Mouse (Mus musculus) hindbrain, postnatal 0 days (tissue): ENCODE measurements around the gene Siglece. TPM values are rescaled to one million over a fixed set of nuclear protein-coding genes. Genes with fewer than 3 reads are reported as not detected.

Experiments used
- ATAC-seq: fragments of 200-750 bp; cut with Nextera tagmentation; 2 replicates; pipeline ENCODE4 v1.8.0; 2017; ENCODE audit warnings: mild to moderate bottlenecking, moderate TSS enrichment, moderate library complexity
- DNase-seq: peaks from one replicate; pipeline ENCODE4 v3.0.0-alpha.2; 2015; ENCODE audit warnings: low spot score
- H3K27ac ChIP-seq: fragments of 300-500 bp; sonication (generic); 2 replicates; pipeline ENCODE4 v1.5.1; 2014; ENCODE audit warnings: mild to moderate bottlenecking
- H3K27me3 ChIP-seq: fragments of 300-500 bp; sonication (generic); 2 replicates; pipeline ENCODE4 v1.6.1; 2014; ENCODE audit warnings: low read length, mixed read lengths; ENCODE audit not compliant: insufficient read depth
- H3K36me3 ChIP-seq: fragments of 300-500 bp; sonication (generic); 2 replicates; pipeline ENCODE4 v1.6.1; 2014; ENCODE audit warnings: low read length, mixed read lengths; ENCODE audit not compliant: insufficient read depth
- H3K4me1 ChIP-seq: fragments of 300-500 bp; sonication (generic); 2 replicates; pipeline ENCODE4 v1.6.1; 2014; ENCODE audit warnings: antibody characterized with exemption, low read length, mixed read lengths; ENCODE audit not compliant: insufficient read depth
- H3K4me2 ChIP-seq: fragments of 300-500 bp; sonication (generic); 2 replicates; pipeline ENCODE4 v1.6.1; 2014; ENCODE audit warnings: low read depth, mild to moderate bottlenecking, low read length, moderate library complexity, mixed read lengths
- H3K4me3 ChIP-seq: fragments of 300-500 bp; sonication (generic); 2 replicates; pipeline ENCODE4 v1.5.1; 2014; ENCODE audit warnings: low read length
- H3K9ac ChIP-seq: fragments of 300-500 bp; sonication (generic); replicated peaks from 2 replicates; pipeline ENCODE4 v1.6.1; 2014; ENCODE audit warnings: mild to moderate bottlenecking, low read length, moderate library complexity, mixed read lengths
- H3K9me3 ChIP-seq: fragments of 300-500 bp; sonication (generic); 2 replicates; pipeline ENCODE4 v1.6.1; 2016; ENCODE audit warnings: low read length, mixed read lengths
- CTCF ChIP-seq: IDR thresholded peaks from 2 replicates; pipeline ENCODE4 v1.5.1; 2016; ENCODE audit warnings: antibody characterized with exemption, control low read depth, low read depth
- WGBS: fragments of 180-500 bp; shearing (Covaris S2); extraction: QIAGEN DNeasy Blood & Tissue Kit; methylation state at CpG from one replicate; pipeline ENCODE4 v1.1.7; 2014; 5-methylcytosine and 5-hydroxymethylcytosine counted together
- polyA plus RNA-seq: library from polyadenylated mRNA; unstranded; fragments of >200 nt; fragmentation: Nextera tagmentation; extraction: Ambion mirVana; gene quantifications from 2 replicates; pipeline ENCODE4 v1.2.1, GENCODE M21; 2015
- total RNA-seq: library from RNA; depleted of rRNA; stranded (reverse); fragments of >200 nt; gene quantifications from 2 replicates; pipeline ENCODE4 v1.2.3, GENCODE M21; 2014

Siglece gene
- total and polyA plus RNA-seq, 2 experiments from 2014 or later = 0.40 TPM; not detected in 1

GRCm38 (mm10) chr7:43656232-43656631 lies 3.7 kb downstream of the Siglece start:
- Histone ChIP-seq H3K9ac (no peak overlapping the region), H3K4me1 (no peaks in the 10 kb centered on the region), H3K9me3 (no peaks in the 10 kb centered on the region; the same call in 1 of the 2 replicates), H3K4me3 (no peak overlapping the region), H3K27ac (no peak overlapping the region), H3K4me2 (no peak overlapping the region), H3K27me3 (no peaks in the 10 kb centered on the region), H3K36me3 (no peaks in the 10 kb centered on the region)
- TF ChIP-seq CTCF = no peak
- DNase-seq = no peak
- 73% methylated on average over 6 of the region's 6 CpGs for WGBS
- ATAC-seq = no peak

- no peak overlapping the region for H3K4me3 ChIP-seq
- H3K9ac ChIP-seq = no peak overlapping the region
- H3K4me2 ChIP-seq = no peak overlapping the region
- no peaks in the 10 kb centered on the region for H3K27me3 ChIP-seq
- no peak for DNase-seq
- no peaks in the 10 kb centered on the region; the same call in 1 of the 2 replicates for H3K9me3 ChIP-seq
- no peak for TF ChIP-seq CTCF
- no peak for ATAC-seq
- H3K36me3 ChIP-seq = no peaks in the 10 kb centered on the region
- no peaks in the 10 kb centered on the region for H3K4me1 ChIP-seq
- H3K27ac ChIP-seq = no peak overlapping the region
- WGBS = 83% methylated on average over 3 of the region's 3 CpGs
Measured at GRCm38 (mm10) chr7:43654519-43654918, 5.4 kb downstream of the Siglece start.

- Histone ChIP-seq H3K36me3 (no peaks in the 10 kb centered on the region), H3K4me2 (no peak overlapping the region), H3K27ac (no peak overlapping the region), H3K27me3 (no peaks in the 10 kb centered on the region), H3K4me1 (no peaks in the 10 kb centered on the region), H3K9me3 (no peaks in the 10 kb centered on the region; the same call in 1 of the 2 replicates), H3K4me3 (no peak overlapping the region), H3K9ac (no peak overlapping the region)
- 90% methylated on average over 6 of the region's 6 CpGs for WGBS
- DNase-seq (no peak), ATAC-seq (no peak)
- no peak for TF ChIP-seq CTCF
Measured at GRCm38 (mm10) chr7:43652683-43653082, 7.3 kb downstream of the Siglece start.

- Histone ChIP-seq H3K4me2 (no peak overlapping the region), H3K4me3 (no peak overlapping the region), H3K9ac (no peak overlapping the region), H3K27me3 (no peaks in the 10 kb centered on the region), H3K27ac (no peak overlapping the region), H3K4me1 (no peaks in the 10 kb centered on the region), H3K9me3 (no peaks in the 10 kb centered on the region), H3K36me3 (no peaks in the 10 kb centered on the region)
- no peak for DNase-seq
- TF ChIP-seq CTCF = no peak
- 82% methylated on average over 17 of the region's 17 CpGs for WGBS
- no peak for ATAC-seq
Measured at GRCm38 (mm10) chr7:43643046-43643652, 16.8 kb downstream of the Siglece start.

GRCm38 (mm10) chr7:43642587-43642986 lies 17.4 kb downstream of the Siglece start:
- ATAC-seq (no peak), DNase-seq (no peak)
- Histone ChIP-seq H3K9me3 (no peaks in the 10 kb centered on the region), H3K4me1 (no peaks in the 10 kb centered on the region), H3K4me3 (no peak overlapping the region), H3K36me3 (no peaks in the 10 kb centered on the region), H3K4me2 (no peak overlapping the region), H3K27me3 (no peaks in the 10 kb centered on the region), H3K9ac (no peak overlapping the region), H3K27ac (no peak overlapping the region)
- TF ChIP-seq CTCF = no peak
- 83% methylated on average over 5 of the region's 5 CpGs for WGBS

- Histone ChIP-seq H3K9ac (no peak overlapping the region), H3K27ac (no peak overlapping the region), H3K4me2 (no peak overlapping the region), H3K4me1 (no peaks in the 10 kb centered on the region), H3K4me3 (no peak overlapping the region), H3K9me3 (no peaks in the 10 kb centered on the region), H3K36me3 (no peaks in the 10 kb centered on the region), H3K27me3 (no peaks in the 10 kb centered on the region)
- no peak for DNase-seq
- no peak for TF ChIP-seq CTCF
- 57% methylated on average over 1 of the region's 1 CpGs for WGBS
- ATAC-seq = no peak
Measured at GRCm38 (mm10) chr7:43637118-43637517, 22.8 kb downstream of the Siglece start.

- no peak for ATAC-seq
- H3K27me3 ChIP-seq = no peaks in the 10 kb centered on the region
- 71% methylated on average over 2 of the region's 2 CpGs for WGBS
- H3K9ac ChIP-seq = no peak overlapping the region
- H3K4me1 ChIP-seq = no peaks in the 10 kb centered on the region
- H3K4me3 ChIP-seq = no peak overlapping the region
- H3K9me3 ChIP-seq = no peaks in the 10 kb centered on the region
- no peak for TF ChIP-seq CTCF
- DNase-seq = no peak
- no peaks in the 10 kb centered on the region for H3K36me3 ChIP-seq
- H3K27ac ChIP-seq = no peak overlapping the region
- no peak overlapping the region for H3K4me2 ChIP-seq
Measured at GRCm38 (mm10) chr7:43636194-43636593, 23.8 kb downstream of the Siglece start.
